In genomic region chr4:150396339-150396738, GRCm38 (mm10) we compare ENCODE assay signal across 9 mouse cellular contexts.
DNase-seq lines count a peak whose midpoint lies in the region; ATAC-seq and TF ChIP-seq lines count a peak whose summit lies in the region.
"Had no signal": no experiment of that assay in that cellular context is flagged by ENCODE, and none has a peak within 500 bp of the region (broad histone marks: within the 10 kb centered on the region; RNA-seq: fewer than 3 reads in every experiment).

No protein-coding gene starts in this region.

- H3K27ac ChIP-seq in lung, embryonic 16.5 days (ENCODE audit: low read length), result peak overlapping the region; percentile 76
- peak overlapping the region; percentile 84 for H3K27ac ChIP-seq in hindbrain, embryonic 10.5 days
- peak overlapping the region; percentile 82; the same call in 1 of the 2 replicates for H3K27ac ChIP-seq in limb, embryonic 10.5 days
- H3K27ac ChIP-seq in stomach, embryonic 16.5 days (ENCODE audit: low read length), result peak overlapping the region; percentile 89
- H3K27ac ChIP-seq in thymus, adult 2 months (ENCODE audit: control insufficient read depth, insufficient read depth, low read length), result no peak overlapping the region

- no peak overlapping the region for H3K4me2 ChIP-seq in lung, embryonic 16.5 days (ENCODE audit: low read depth, low read length)
- H3K4me2 ChIP-seq in stomach, embryonic 16.5 days (ENCODE audit: low read depth, low read length), result peak overlapping the region; percentile 20

- peaks cover 46% of the 10 kb centered on the region for H3K4me1 ChIP-seq in lung, embryonic 16.5 days (replicated peaks; ENCODE audit: control insufficient read depth, insufficient read depth, low read length)
- peaks cover 90% of the 10 kb centered on the region for H3K4me1 ChIP-seq in hindbrain, embryonic 10.5 days (replicated peaks)
- H3K4me1 ChIP-seq in limb, embryonic 10.5 days, result peaks cover 83% of the 10 kb centered on the region
- H3K4me1 ChIP-seq in stomach, embryonic 16.5 days (ENCODE audit: control insufficient read depth, insufficient read depth, low read length), result peaks cover 49% of the 10 kb centered on the region
- peaks cover 39% of the 10 kb centered on the region for H3K4me1 ChIP-seq in thymus, adult 2 months (replicated peaks; ENCODE audit: control insufficient read depth, insufficient read depth, low read length)

- H3K9ac ChIP-seq in lung, embryonic 16.5 days (ENCODE audit: low read length), result 0 out of 2 replicates have a peak overlapping the region, but pooled peaks have one; percentile 33
- H3K9ac ChIP-seq in stomach, embryonic 16.5 days (ENCODE audit: low read length), result no peak overlapping the region

- no peaks in the 10 kb centered on the region for H3K36me3 ChIP-seq in lung, embryonic 16.5 days (ENCODE audit: control insufficient read depth, insufficient read depth, low read length)
- no peaks in the 10 kb centered on the region for H3K36me3 ChIP-seq in hindbrain, embryonic 10.5 days
- H3K36me3 ChIP-seq in limb, embryonic 10.5 days, result no peaks in the 10 kb centered on the region
- H3K36me3 ChIP-seq in stomach, embryonic 16.5 days (ENCODE audit: control insufficient read depth, insufficient read depth, low read length), result no peaks in the 10 kb centered on the region
- no peaks in the 10 kb centered on the region for H3K36me3 ChIP-seq in thymus, adult 2 months (ENCODE audit: control insufficient read depth, insufficient read depth, low read length)

- no peak for TF ChIP-seq POLR2A in thymus, adult 2 months (IDR thresholded peaks at IDR 0.05; ENCODE audit: control insufficient read depth, extremely low read depth, insufficient read depth, low read length, poor library complexity)

- TF ChIP-seq CTCF in thymus, adult 2 months (IDR thresholded peaks at IDR 0.05; ENCODE audit: borderline replicate concordance, control insufficient read depth, extremely low read depth, insufficient read depth, low read length, poor library complexity), result no peak

- H3K27me3 ChIP-seq in lung, embryonic 16.5 days (ENCODE audit: control insufficient read depth, insufficient read depth, low read depth, low read length), result no peaks in the 10 kb centered on the region
- no peaks in the 10 kb centered on the region for H3K27me3 ChIP-seq in hindbrain, embryonic 10.5 days (ENCODE audit: insufficient read depth, poor library complexity, severe bottlenecking)
- H3K27me3 ChIP-seq in limb, embryonic 10.5 days (ENCODE audit: low read depth, poor library complexity, severe bottlenecking), result no peaks in the 10 kb centered on the region
- H3K27me3 ChIP-seq in stomach, embryonic 16.5 days (ENCODE audit: control insufficient read depth, insufficient read depth, low read length), result no peaks in the 10 kb centered on the region
- no peaks in the 10 kb centered on the region for H3K27me3 ChIP-seq in thymus, adult 2 months (ENCODE audit: control insufficient read depth, insufficient read depth, low read length)

- H3K9me3 ChIP-seq in lung, embryonic 16.5 days (ENCODE audit: control insufficient read depth, low read length), result no peaks in the 10 kb centered on the region
- no peaks in the 10 kb centered on the region for H3K9me3 ChIP-seq in hindbrain, embryonic 10.5 days
- no peaks in the 10 kb centered on the region for H3K9me3 ChIP-seq in limb, embryonic 10.5 days (replicated peaks)
- H3K9me3 ChIP-seq in stomach, embryonic 16.5 days (replicated peaks; ENCODE audit: control insufficient read depth, low read length), result no peaks in the 10 kb centered on the region
- H3K9me3 ChIP-seq: G1E had no signal

- no peak for DNase-seq in lung, postnatal 25 days (ENCODE audit: low spot score)
- no peak for DNase-seq in hindbrain, embryonic 10.5 days (ENCODE audit: low spot score)
- DNase-seq in limb, embryonic 10.5 days (ENCODE audit: low spot score), result no peak
- no peak for DNase-seq in frontal cortex, postnatal 36 days (ENCODE audit: low spot score in 2 of 2)
- no peak for DNase-seq in thymus, adult 2 months
- DNase-seq in Muller cell, postnatal 12 days (ENCODE audit: inconsistent ontology term), result no peak

- ATAC-seq in lung, embryonic 16.5 days (ENCODE audit: low read depth), result peak; percentile 65
- peak; percentile 54; the same call in 1 of the 2 replicates for ATAC-seq in stomach, embryonic 16.5 days (ENCODE audit: insufficient read depth, low FRiP score)

- no peak overlapping the region for H3K4me3 ChIP-seq in lung, embryonic 16.5 days (ENCODE audit: low read length)
- H3K4me3 ChIP-seq in hindbrain, embryonic 10.5 days, result peak overlapping the region; percentile 16; the same call in 1 of the 2 replicates
- no peak overlapping the region for H3K4me3 ChIP-seq in limb, embryonic 10.5 days
- no peak overlapping the region for H3K4me3 ChIP-seq in stomach, embryonic 16.5 days (replicated peaks; ENCODE audit: low read length)
- H3K4me3 ChIP-seq in thymus, adult 2 months (ENCODE audit: control insufficient read depth, insufficient read depth, low read length), result no peak overlapping the region
